Mouse (Mus musculus) bone marrow macrophage, adult 2 months (primary cell): Measurements from ENCODE around the gene Timd2.

Experiments
- CTCF ChIP-seq: IDR thresholded peaks from 2 replicates; pipeline ENCODE4 v1.5.1; 2012; ENCODE audit warnings: low read depth, mild to moderate bottlenecking, low read length, moderate library complexity
- POLR2A ChIP-seq: IDR thresholded peaks from 2 replicates; pipeline ENCODE4 v1.6.1; 2012; ENCODE audit warnings: mild to moderate bottlenecking, low read depth, low read length, borderline replicate concordance

GRCm38 (mm10) chr11:46667938-46668337 is 38.9 kb downstream of the Timd2 start:
- TF ChIP-seq POLR2A (no peak), CTCF (no peak)
